Mouse (Mus musculus): ENCODE measurements around the gene Fryl.

The Fryl gene

GRCm38 (mm10) chr5:73255321-73256251 is 833 bp downstream of the Fryl start:
- peak; percentile 60 to 65 for DNase-seq

DNA sequence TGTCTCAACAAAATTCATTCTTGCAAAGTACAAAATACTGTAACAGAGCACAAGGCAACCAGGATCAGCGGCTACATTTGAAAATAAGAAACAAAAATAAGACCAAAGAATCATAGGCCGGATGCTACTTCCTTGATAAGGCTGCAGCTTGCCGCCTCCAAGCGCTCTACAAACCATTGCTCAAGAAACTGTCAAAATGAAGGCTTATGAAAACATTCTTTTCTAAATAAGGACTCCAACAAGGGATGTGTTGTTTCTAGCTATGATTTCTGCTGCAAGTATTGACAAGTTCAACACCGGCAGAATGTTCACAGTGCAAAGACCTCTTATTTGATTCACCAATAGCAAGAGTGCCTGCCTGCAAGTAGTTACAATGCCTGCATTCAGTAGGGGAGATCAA is 1.8 kb downstream of the Fryl start:
- DNase-seq, result no peak

- DNase-seq, result no peak
Measured at GRCm38 (mm10) chr5:73252739-73253138, 3.7 kb downstream of the Fryl start.

DNA sequence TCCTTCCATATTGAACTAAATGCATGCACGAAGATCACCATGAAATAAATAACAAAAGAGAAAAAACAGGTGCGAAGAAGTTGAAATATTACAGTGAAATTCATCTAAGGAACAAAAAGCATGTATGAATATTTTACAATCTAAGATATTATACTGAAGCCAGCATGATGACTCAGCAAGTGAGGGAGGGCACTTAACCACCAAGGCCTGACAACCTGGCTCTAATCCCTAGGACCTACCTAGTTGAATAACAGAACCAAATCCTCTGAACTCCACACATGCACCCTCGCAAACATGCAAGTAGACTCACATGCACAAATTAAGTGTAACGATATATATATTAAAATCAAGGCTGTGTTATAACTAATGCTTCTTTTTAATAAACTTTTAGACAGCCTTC is 7.1 kb downstream of the Fryl start:
- DNase-seq, result no peak

GRCm38 (mm10) chr5:73248211-73248610 is 8.2 kb downstream of the Fryl start:
- no peak for DNase-seq

GRCm38 (mm10) chr5:73246414-73246813 is 10.0 kb downstream of the Fryl start:
- DNase-seq, result no peak

DNA sequence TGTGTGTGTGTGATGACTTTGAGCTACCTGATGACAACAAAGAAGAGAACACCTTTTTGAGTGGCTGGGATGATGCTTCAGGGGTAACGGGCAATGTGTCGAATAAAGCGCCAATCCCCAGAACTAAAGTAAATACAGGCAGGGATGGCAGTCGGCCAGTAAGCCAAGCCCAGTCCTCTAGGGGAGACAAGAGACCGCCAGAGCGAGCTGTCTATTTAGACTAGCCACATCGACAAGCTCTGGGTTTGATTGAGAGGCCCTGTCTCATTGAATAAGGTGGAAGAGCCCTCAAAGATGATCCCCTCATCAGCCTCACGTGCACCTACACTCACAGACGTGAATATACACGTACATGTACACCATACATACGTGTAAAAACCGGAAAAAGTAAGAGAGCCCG is 12.0 kb downstream of the Fryl start:
- no peak for DNase-seq

DNA sequence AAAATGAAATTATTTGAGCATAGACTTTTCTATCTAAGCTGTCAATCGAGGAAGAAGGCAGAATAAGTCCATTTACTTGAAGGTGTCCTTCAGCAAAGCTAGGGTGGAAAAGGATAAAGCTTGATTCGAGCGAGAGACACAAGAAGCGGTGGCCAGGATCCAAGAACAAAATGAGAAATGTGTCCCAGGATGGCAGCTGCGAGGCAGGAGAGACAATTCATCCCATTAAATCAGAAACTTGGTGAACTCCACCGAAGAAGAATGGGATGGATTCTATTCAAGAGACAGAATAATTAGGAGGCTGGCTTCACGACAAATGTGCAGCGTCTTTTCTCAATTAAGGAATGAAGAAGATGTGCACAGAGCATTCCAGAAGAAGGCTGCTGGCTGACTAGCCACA is 14.5 kb downstream of the Fryl start:
- DNase-seq, result no peak

- DNase-seq, result no peak
Measured at GRCm38 (mm10) chr5:73241332-73241731, 15.1 kb downstream of the Fryl start.

- no peak for DNase-seq
Measured at GRCm38 (mm10) chr5:73240391-73240790, 16.0 kb downstream of the Fryl start.

DNA sequence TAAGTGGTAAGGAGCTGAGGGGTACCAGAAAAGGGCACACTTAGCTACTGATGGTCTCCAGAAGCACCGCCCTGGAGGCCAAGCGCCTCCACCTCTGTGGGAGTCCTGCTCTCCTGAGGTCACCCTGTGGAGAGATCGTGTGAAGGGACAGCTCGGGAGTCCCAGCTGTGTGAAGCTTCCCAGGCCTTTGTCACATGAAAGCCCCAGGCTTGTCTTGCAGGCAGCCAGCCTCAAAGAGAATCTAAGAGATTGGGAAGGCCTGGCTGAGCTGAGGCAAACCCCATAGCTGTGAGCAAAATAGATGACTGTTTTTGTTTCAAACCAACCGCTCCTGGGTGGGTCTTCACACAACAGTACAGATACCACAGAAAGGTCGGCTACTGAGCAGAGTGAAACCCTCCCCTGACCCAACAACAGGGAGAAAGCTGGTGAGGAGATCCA is 19.5 kb downstream of the Fryl start:
- no peak for DNase-seq

- DNase-seq, result no peak
Measured at GRCm38 (mm10) chr5:73235201-73235600, 21.2 kb downstream of the Fryl start.

DNA sequence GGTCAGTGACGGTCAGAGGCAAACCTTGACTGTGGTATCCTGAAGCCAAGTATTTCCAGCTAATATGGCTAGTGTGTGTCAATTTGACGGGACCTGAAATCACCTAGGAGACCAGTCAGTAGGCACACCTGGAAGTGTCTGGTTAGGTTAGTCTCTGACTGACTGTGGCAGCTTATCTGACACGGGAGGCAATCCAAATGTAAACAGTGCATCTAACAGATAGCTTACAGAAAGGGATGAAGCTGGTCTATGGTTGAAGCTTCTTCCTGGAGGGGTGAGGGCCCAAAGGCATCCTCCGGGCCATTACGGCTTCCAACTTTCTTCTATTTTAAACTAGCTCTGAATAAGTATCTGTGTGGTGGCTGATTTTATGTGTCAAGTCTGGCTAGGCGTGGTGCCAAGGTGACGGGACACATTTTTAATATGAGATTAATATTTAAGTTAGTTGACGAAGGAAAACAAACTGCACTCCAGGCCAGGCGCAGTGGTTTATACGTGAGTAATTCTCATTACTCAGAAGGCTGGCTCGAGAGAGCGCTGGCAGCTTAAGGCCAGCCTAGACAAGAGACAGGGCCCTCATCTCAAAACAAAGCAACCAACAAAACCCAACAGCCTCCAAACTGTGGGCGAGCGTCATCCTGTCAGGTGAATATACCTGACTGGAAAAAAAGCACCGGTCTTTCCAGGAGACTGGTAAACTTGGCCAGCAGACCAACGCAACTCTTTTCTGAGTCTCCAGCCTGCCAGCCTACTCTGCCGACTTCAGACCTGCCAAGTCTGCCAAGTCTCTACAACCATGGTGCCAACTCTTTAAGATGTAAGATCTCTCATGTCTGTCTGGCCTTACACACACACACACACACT is 23.2 kb downstream of the Fryl start:
- DNase-seq, result no peak

- DNase-seq, result no peak
Measured at GRCm38 (mm10) chr5:73232267-73232666, 24.2 kb downstream of the Fryl start.

GRCm38 (mm10) chr5:73231835-73232234 is 24.6 kb downstream of the Fryl start:
- no peak for DNase-seq

- DNase-seq, result no peak
Measured at GRCm38 (mm10) chr5:73230171-73230570, 26.2 kb downstream of the Fryl start.

DNA sequence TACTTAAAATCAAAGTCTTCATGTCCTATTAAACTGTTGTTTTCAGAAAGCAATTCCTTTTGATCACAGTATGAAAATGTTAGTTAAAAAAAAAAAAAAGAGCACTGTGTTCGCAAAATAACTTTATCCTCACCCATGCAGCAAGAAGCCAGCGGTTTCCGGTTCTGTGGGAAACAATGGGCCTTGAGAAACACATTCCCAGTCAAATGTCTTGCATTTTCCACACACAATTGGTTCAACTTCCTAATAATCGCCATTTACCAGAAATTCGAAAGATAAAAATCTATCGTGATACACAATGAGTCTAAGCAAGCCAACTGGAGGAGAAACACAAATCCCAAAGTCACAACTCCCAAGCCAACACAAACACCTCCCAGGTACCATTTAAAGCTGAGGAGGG is 27.0 kb downstream of the Fryl start:
- no peak for DNase-seq

DNA sequence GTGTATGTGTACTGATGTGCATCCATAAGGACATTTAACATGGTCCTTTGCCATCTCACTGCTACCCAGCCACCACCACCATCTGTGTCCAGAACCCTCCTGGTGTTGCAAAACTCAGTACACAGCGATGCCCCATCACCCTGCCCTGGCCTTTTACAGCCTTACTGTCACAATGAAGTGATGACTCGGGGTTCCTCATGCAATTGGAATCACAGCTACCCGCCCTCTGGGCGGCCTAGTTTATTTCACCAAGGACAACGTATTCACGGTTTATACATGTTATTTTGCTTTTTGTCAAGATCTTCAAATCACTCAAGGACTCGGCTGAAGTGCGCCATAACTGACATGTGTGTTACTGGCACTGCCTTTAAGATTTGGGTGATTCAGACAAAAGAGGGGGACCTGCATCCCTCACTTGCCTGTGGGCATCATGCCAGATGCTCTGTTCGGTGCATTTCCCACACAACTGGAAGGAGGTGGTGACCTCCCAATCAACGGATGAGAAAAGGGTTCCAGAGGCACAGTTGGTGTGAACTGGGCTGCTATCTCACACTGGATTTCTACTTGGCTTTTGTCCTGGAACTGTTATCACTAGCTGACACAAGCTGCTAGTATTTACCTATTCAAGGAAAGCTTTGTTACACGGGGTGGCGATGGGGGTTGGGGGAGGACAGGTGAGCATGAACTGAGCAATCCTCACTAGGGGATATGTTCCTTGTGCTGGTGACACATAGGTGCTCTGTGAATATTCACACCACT is 27.9 kb downstream of the Fryl start:
- no peak for DNase-seq

GRCm38 (mm10) chr5:73227518-73228101 is 28.8 kb downstream of the Fryl start:
- DNase-seq, result no peak

- DNase-seq, result no peak
Measured at GRCm38 (mm10) chr5:73223065-73223464, 33.4 kb downstream of the Fryl start.

- no peak for DNase-seq
Measured at GRCm38 (mm10) chr5:73222397-73222796, 34.0 kb downstream of the Fryl start.

DNA sequence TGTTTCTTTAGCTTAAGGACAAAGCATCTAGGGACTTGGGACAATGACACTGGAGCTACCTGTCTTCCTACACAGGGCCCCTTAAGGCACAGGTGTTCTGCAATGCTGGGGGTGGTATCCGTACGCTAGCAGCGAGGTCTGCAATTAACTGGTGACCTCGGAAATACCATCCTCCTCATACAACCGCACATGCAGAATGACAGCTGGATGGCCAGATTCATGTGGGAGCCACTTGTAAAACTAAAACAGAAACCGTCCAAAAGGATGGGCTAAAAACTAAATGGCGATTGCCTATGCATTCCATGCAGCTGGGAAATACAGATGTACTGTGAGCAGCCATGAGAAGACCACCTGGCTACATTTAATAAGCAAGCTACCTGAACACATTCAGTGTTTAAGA is 34.6 kb downstream of the Fryl start:
- DNase-seq, result no peak

DNA sequence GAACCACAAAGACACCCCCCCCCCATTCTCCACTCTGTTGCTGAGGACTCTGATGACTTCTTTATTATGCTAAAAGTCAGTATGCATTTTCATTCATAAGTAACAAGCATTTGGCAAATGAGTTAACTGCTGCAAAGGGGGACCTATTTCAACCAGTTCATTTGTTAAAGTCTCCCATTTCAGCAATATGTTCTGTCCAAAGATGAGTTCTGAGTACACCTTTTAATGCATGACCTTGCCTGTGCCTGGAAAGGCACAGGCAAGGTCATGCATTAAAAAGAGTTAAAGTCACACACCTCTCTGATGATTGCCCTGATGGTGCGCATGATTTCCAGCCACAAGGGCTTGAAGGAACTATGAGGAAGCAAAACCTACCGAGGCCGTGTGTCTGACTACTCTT is 36.7 kb downstream of the Fryl start:
- DNase-seq, result no peak

Data from cerebellum, postnatal 36 days (tissue).